Comparison of ENCODE assay signal across 9 mouse cellular contexts in genomic region chr10:31331225-31331775, GRCm38 (mm10). TPM values are rescaled to one million over a fixed set of nuclear protein-coding genes. Genes with fewer than 3 reads are reported as not detected.
DNase-seq lines count a peak whose midpoint lies in the region; ATAC-seq and TF ChIP-seq lines count a peak whose summit lies in the region.
"Had no signal": no experiment of that assay in that cellular context is flagged by ENCODE, and none has a peak within 500 bp of the region (broad histone marks: within the 10 kb centered on the region; RNA-seq: fewer than 3 reads in every experiment).

No protein-coding gene starts in this region.

- 66% methylated on average over 4 of the region's 4 CpGs for WGBS in heart, adult 2 months
- 79% methylated on average over 4 of the region's 4 CpGs for WGBS in liver, embryonic 12.5 days (ENCODE audit: insufficient replicate concordance)

- H3K79me2 ChIP-seq in heart, adult 2 months (replicated peaks; ENCODE audit: control insufficient read depth, insufficient read depth, low read length) = no peaks in the 10 kb centered on the region

- TF ChIP-seq POLR2A in heart, adult 2 months (IDR thresholded peaks at IDR 0.05; ENCODE audit: insufficient read depth, low read depth, low read length) = no peak

- H3K9ac ChIP-seq in heart, adult 2 months (ENCODE audit: low read depth, low read length) = no peak overlapping the region
- no peak overlapping the region for H3K9ac ChIP-seq in liver, embryonic 12.5 days
- H3K9ac ChIP-seq: limb, embryonic 12.5 days had no signal

- H3K4me3 ChIP-seq in heart, adult 2 months = no peak overlapping the region
- no peak overlapping the region for H3K4me3 ChIP-seq in liver, embryonic 12.5 days
- H3K4me3 ChIP-seq: limb, embryonic 12.5 days had no signal

- H3K27ac ChIP-seq in heart, adult 2 months = no peak overlapping the region
- H3K27ac ChIP-seq in liver, embryonic 12.5 days = no peak overlapping the region
- H3K27ac ChIP-seq: limb, embryonic 12.5 days had no signal

- H3K9me3 ChIP-seq in liver, embryonic 12.5 days (replicated peaks) = no peaks in the 10 kb centered on the region
- H3K9me3 ChIP-seq: limb, embryonic 12.5 days had no signal

- no peaks in the 10 kb centered on the region for H3K27me3 ChIP-seq in heart, adult 2 months (ENCODE audit: control insufficient read depth, insufficient read depth, low read length)
- H3K27me3 ChIP-seq in liver, embryonic 12.5 days (replicated peaks) = no peaks in the 10 kb centered on the region
- H3K27me3 ChIP-seq: limb, embryonic 12.5 days had no signal

- H3K4me2 ChIP-seq in liver, embryonic 12.5 days = no peak overlapping the region
- H3K4me2 ChIP-seq: limb, embryonic 12.5 days had no signal

- peak; percentile 4 to 13 for DNase-seq in heart, adult 2 months
- no peak for DNase-seq in heart, adult 11 months
- peak; percentile 58 to 63 for DNase-seq in right cerebral cortex, postnatal 10 days (ENCODE audit: low spot score in 2 of 2)
- DNase-seq in right cerebral cortex, adult 2 months (ENCODE audit: low spot score in 2 of 2) = no peak
- peak; percentile 5 for DNase-seq in gastrocnemius, postnatal 14 days
- DNase-seq in testis, postnatal 10 days (ENCODE audit: low spot score) = peak; percentile 59
- no peak for DNase-seq in embryo, embryonic 11 days

- no peak for ATAC-seq in liver, embryonic 12.5 days

- no peaks in the 10 kb centered on the region for H3K36me3 ChIP-seq in heart, adult 2 months (ENCODE audit: control insufficient read depth, insufficient read depth, low read length)
- peaks cover 4% of the 10 kb centered on the region for H3K36me3 ChIP-seq in liver, embryonic 12.5 days

- intact Hi-C loops in heart, adult 2 months (cut with DNase I) = no loop called here
- intact Hi-C loops in gastrocnemius, postnatal 14 days (cut with DNase I; ENCODE audit: low total_unique reads) = no loop called here

- H3K4me1 ChIP-seq in heart, adult 2 months (ENCODE audit: control insufficient read depth, insufficient read depth, low read length) = no peaks in the 10 kb centered on the region
- H3K4me1 ChIP-seq in liver, embryonic 12.5 days = peaks cover 14% of the 10 kb centered on the region
- H3K4me1 ChIP-seq: limb, embryonic 12.5 days had no signal

- TF ChIP-seq EP300 in heart, adult 2 months (IDR thresholded peaks at IDR 0.05; ENCODE audit: insufficient read depth, low read depth, low read length) = no peak

- TF ChIP-seq CTCF in heart, adult 2 months (IDR thresholded peaks at IDR 0.05) = no peak

RNA-seq across cellular contexts. Expression of gene Hddc2, which starts 18.1 kb away (rescaled TPM):
- 1 to 10 TPM; 5.8 to 7.3 TPM for total RNA-seq in heart, adult 2 months (2021)
- 2.1 and 4.5 TPM in 2 replicates for polyA plus RNA-seq in heart, adult 2 months (2012; rRNA removed)
- 10 to 100 TPM; 15.2 to 18.0 TPM for total RNA-seq in gastrocnemius, postnatal 14 days (2021)
- 28.9 and 31.7 TPM in 2 replicates for polyA plus RNA-seq in liver, embryonic 12.5 days (2016; fragmentation: Nextera tagmentation; extraction: Ambion mirVana)

Comparison
In these comparisons a context has a peak if more than half of its experiments do, and no peak if none do; other contexts are left out.
1. DNase-seq: peak in heart, adult 2 months (2 of 2), right cerebral cortex, postnatal 10 days (2 of 2), gastrocnemius, postnatal 14 days (single experiment) and testis, postnatal 10 days (single experiment); none in heart, adult 11 months (single experiment), right cerebral cortex, adult 2 months (0 of 2) and embryo, embryonic 11 days (single experiment).